Mouse (Mus musculus) neural tube, embryonic 12.5 days (tissue): Measurements from ENCODE around the gene Pygl. TPM values are rescaled to one million over a fixed set of nuclear protein-coding genes. Genes with fewer than 3 reads are reported as not detected.

ENCODE experiments used
- ATAC-seq: fragments of 200-750 bp; cut with Nextera tagmentation; 2 replicates; pipeline ENCODE4 v1.8.0; 2017; ENCODE audit warnings: low read depth, mild to moderate bottlenecking, moderate TSS enrichment, moderate library complexity; ENCODE audit not compliant: low FRiP score
- H3K27ac ChIP-seq: fragments of 300-500 bp; sonication (generic); 2 replicates; pipeline ENCODE4 v1.5.1; 2016
- H3K27me3 ChIP-seq: fragments of 300-500 bp; sonication (generic); replicated peaks from 2 replicates; pipeline ENCODE4 v1.6.1; 2016; ENCODE audit warnings: mild to moderate bottlenecking
- H3K36me3 ChIP-seq: fragments of 300-500 bp; sonication (generic); 2 replicates; pipeline ENCODE4 v1.6.1; 2016; ENCODE audit warnings: mild to moderate bottlenecking
- H3K4me1 ChIP-seq: fragments of 300-500 bp; sonication (generic); 2 replicates; pipeline ENCODE4 v1.6.1; 2016
- H3K4me2 ChIP-seq: fragments of 300-500 bp; sonication (generic); replicated peaks from 2 replicates; pipeline ENCODE4 v1.6.1; 2016; ENCODE audit warnings: mild to moderate bottlenecking
- H3K4me3 ChIP-seq: fragments of 300-500 bp; sonication (generic); 2 replicates; pipeline ENCODE4 v1.5.1; 2016
- H3K9ac ChIP-seq: fragments of 300-500 bp; sonication (generic); 2 replicates; pipeline ENCODE4 v1.6.1; 2016; ENCODE audit warnings: mild to moderate bottlenecking
- H3K9me3 ChIP-seq: fragments of 300-500 bp; sonication (generic); 2 replicates; pipeline ENCODE4 v1.6.1; 2016; ENCODE audit warnings: mild to moderate bottlenecking
- WGBS: fragments of 180-500 bp; shearing (Covaris S2); methylation state at CpG from one replicate; pipeline ENCODE4 v1.1.7; 2016; 5-methylcytosine and 5-hydroxymethylcytosine counted together
- polyA plus RNA-seq: library from polyadenylated mRNA; unstranded; fragments of >200 nt; fragmentation: Nextera tagmentation; extraction: Ambion mirVana; gene quantifications from 2 replicates; pipeline ENCODE4 v1.2.1, GENCODE M21; 2016

Pygl gene
- polyA plus RNA-seq, 1 experiment from 2014 or later = 5.3 TPM

- Histone ChIP-seq H3K4me1 (peaks cover 9% of the 10 kb centered on the region; the same call in 1 of the 2 replicates), H3K4me3 (no peak overlapping the region), H3K4me2 (no peak overlapping the region), H3K27me3 (no peaks in the 10 kb centered on the region), H3K27ac (peak overlapping the region; percentile 42; the same call in 1 of the 2 replicates), H3K9ac (no peak overlapping the region), H3K9me3 (no peaks in the 10 kb centered on the region), H3K36me3 (no peaks in the 10 kb centered on the region)
- peak; percentile 50; the same call in 1 of the 2 replicates for ATAC-seq
- 46% methylated on average over 15 of the region's 15 CpGs for WGBS
Measured at GRCm38 (mm10) chr12:70247683-70248474, 16.6 kb upstream of the Pygl start.

DNA sequence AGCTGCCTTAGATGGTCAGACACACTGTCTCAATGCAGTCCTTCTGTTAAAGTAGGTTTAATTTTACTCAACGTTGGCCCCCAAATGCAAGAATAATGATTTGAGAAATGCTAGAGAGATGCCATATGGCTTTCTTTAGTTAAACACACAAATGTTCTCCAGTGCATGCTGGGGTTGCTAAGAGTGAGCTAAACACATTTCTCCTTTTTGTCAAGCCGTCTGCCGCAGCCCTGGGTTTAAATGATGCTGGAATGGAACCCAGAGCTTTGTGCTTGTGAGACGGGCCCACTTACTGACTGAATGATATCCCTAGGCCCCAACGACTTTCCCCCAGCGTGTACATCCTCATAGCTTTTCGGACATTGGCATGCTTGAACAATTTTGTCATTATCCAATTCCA, 11.3 kb upstream of the Pygl start:
- H3K9ac ChIP-seq = no peak overlapping the region
- no peak overlapping the region for H3K27ac ChIP-seq
- no peaks in the 10 kb centered on the region for H3K9me3 ChIP-seq
- H3K36me3 ChIP-seq = no peaks in the 10 kb centered on the region
- 85% methylated on average over 7 of the region's 7 CpGs for WGBS
- H3K4me3 ChIP-seq = no peak overlapping the region
- H3K4me2 ChIP-seq = no peak overlapping the region
- no peaks in the 10 kb centered on the region for H3K27me3 ChIP-seq
- peaks cover 4% of the 10 kb centered on the region; the same call in 1 of the 2 replicates for H3K4me1 ChIP-seq
- ATAC-seq = no peak

DNA sequence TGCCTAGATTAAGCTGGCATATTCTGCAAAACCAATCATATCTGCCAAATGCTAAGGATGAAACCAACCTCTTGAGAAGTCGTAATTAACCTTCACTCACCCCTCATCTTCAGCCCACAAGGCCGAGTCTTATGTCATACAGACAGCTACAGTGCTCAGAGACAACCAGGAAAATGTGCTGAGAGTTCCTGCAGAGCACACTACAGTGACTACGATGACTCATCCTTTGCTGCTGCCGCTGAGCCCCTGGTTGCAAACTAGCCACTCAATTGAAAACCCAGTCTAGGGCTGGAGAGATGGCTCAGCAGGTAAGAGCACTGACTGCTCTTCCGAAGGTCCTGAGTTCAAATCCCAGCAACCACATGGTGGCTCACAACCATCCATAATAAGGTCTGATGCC, 8.5 kb upstream of the Pygl start:
- WGBS = 74% methylated on average over 5 of the region's 5 CpGs
- Histone ChIP-seq H3K27ac (no peak overlapping the region), H3K4me2 (no peak overlapping the region), H3K27me3 (no peaks in the 10 kb centered on the region), H3K36me3 (no peaks in the 10 kb centered on the region), H3K9me3 (no peaks in the 10 kb centered on the region), H3K9ac (no peak overlapping the region), H3K4me1 (0 out of 2 replicates have a peak, but pooled peaks cover 3% of the 10 kb centered on the region), H3K4me3 (no peak overlapping the region)
- no peak for ATAC-seq

DNA sequence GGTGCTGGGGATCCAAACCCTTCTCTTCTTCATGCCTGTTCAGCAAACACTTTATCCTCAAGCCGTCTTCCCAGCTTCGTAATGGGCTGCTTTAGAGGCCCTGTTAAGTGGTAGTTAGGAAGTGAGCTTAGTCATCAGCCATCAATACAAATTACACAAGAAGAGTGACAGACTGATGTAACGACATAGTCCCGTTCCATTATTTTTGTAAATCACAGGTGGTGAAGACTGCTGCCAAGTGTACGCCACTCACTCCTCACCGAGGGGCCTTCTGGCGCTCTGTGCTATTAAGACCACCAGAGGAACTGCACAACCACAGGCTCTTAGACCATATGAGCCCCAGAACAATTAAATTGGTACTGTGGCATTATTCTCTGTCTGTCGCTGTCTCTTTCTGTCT, 7.3 kb upstream of the Pygl start:
- Histone ChIP-seq H3K27ac (no peak overlapping the region), H3K4me3 (no peak overlapping the region), H3K27me3 (no peaks in the 10 kb centered on the region), H3K36me3 (no peaks in the 10 kb centered on the region), H3K4me1 (0 out of 2 replicates have a peak, but pooled peaks cover 3% of the 10 kb centered on the region), H3K9me3 (no peaks in the 10 kb centered on the region), H3K4me2 (no peak overlapping the region), H3K9ac (no peak overlapping the region)
- ATAC-seq = no peak
- WGBS = 55% methylated on average over 8 of the region's 8 CpGs

DNA sequence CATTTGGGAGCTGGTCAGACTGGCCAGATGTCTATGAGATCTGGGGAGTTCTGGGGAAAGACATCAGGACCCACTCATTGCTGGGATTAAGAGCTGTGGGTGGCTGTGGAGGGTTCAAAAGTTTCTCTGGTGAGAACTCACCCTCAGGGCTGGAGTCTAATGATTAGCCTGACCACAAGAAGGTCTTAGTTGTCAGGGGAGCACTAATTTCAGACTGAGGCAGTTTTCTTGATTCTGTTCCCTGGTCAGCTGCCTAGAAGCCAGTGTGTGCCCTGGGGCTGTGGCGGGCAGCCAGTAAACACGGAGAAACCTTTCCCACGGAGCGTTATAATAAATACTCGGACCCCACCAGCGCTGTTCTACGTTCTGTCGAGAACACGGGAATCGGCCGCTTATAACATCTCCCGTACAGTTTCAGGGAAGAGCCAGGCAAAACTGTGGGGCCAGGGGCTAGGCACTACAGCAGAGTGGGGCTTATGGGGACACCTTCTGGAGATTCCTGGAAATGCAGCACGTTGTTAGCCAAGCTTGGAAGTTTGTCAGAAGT, 3.7 kb upstream of the Pygl start:
- Histone ChIP-seq H3K4me1 (0 out of 2 replicates have a peak, but pooled peaks cover 3% of the 10 kb centered on the region), H3K27ac (no peak overlapping the region), H3K27me3 (no peaks in the 10 kb centered on the region), H3K4me3 (0 out of 2 replicates have a peak overlapping the region, but pooled peaks have one; percentile 2), H3K4me2 (peak overlapping the region; percentile 58), H3K36me3 (no peaks in the 10 kb centered on the region), H3K9ac (no peak overlapping the region), H3K9me3 (no peaks in the 10 kb centered on the region)
- WGBS = 8% methylated on average over 13 of the region's 13 CpGs
- peak; percentile 80 for ATAC-seq

GRCm38 (mm10) chr12:70234411-70234810, 3.1 kb upstream of the Pygl start:
- no peak overlapping the region for H3K4me3 ChIP-seq
- no peaks in the 10 kb centered on the region for H3K27me3 ChIP-seq
- peak; percentile 74; the same call in 1 of the 2 replicates for ATAC-seq
- H3K4me2 ChIP-seq = no peak overlapping the region
- H3K4me1 ChIP-seq = 0 out of 2 replicates have a peak, but pooled peaks cover 3% of the 10 kb centered on the region
- 28% methylated on average over 6 of the region's 6 CpGs for WGBS
- no peak overlapping the region for H3K9ac ChIP-seq
- H3K9me3 ChIP-seq = no peaks in the 10 kb centered on the region
- H3K36me3 ChIP-seq = no peaks in the 10 kb centered on the region
- no peak overlapping the region for H3K27ac ChIP-seq

DNA sequence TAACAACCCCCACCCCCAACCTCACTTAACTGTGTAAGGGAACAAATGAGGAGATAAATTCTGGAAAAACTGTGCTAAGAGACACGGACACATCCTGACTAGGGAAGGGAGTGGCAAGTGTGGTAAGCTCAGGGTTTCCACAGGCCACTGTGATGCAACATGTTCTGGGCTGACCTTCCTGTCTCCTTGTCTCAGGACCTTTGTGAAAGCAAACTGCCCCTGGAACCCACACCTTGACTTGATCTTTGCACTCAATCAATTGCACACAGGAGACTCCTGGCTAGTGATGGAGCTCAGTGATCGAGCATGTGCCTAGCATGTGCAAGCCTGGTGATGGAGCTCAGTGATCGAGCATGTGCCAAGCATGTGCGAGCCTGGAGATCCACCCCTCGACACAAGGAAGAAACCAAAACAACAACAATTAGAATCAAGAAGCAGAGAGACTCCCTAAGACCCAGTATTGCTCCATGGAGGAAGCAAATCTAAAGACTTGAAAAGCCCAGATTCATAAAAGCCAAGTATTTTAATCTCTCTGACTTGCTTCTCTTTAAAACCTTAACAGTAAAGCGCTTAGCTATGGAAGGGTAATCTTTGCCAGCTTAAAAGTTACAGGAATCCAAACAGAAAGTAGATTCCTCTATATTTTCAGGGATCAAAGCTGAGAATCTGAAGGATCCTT, 2.5 kb upstream of the Pygl start:
- no peak overlapping the region for H3K4me3 ChIP-seq
- 0 out of 2 replicates have a peak, but pooled peaks cover 3% of the 10 kb centered on the region for H3K4me1 ChIP-seq
- ATAC-seq = no peak
- H3K27ac ChIP-seq = no peak overlapping the region
- no peaks in the 10 kb centered on the region for H3K27me3 ChIP-seq
- no peak overlapping the region for H3K4me2 ChIP-seq
- H3K9ac ChIP-seq = no peak overlapping the region
- 92% methylated on average over 6 of the region's 6 CpGs for WGBS
- no peaks in the 10 kb centered on the region for H3K9me3 ChIP-seq
- no peaks in the 10 kb centered on the region for H3K36me3 ChIP-seq

- no peaks in the 10 kb centered on the region for H3K9me3 ChIP-seq
- no peaks in the 10 kb centered on the region for H3K36me3 ChIP-seq
- H3K27ac ChIP-seq = no peak overlapping the region
- H3K9ac ChIP-seq = no peak overlapping the region
- H3K4me3 ChIP-seq = no peak overlapping the region
- H3K27me3 ChIP-seq = no peaks in the 10 kb centered on the region
- ATAC-seq = no peak
- 50% methylated on average over 5 of the region's 5 CpGs for WGBS
- peaks cover 9% of the 10 kb centered on the region for H3K4me1 ChIP-seq
- H3K4me2 ChIP-seq = no peak overlapping the region
Measured at GRCm38 (mm10) chr12:70232020-70232544, 794 bp upstream of the Pygl start.

DNA sequence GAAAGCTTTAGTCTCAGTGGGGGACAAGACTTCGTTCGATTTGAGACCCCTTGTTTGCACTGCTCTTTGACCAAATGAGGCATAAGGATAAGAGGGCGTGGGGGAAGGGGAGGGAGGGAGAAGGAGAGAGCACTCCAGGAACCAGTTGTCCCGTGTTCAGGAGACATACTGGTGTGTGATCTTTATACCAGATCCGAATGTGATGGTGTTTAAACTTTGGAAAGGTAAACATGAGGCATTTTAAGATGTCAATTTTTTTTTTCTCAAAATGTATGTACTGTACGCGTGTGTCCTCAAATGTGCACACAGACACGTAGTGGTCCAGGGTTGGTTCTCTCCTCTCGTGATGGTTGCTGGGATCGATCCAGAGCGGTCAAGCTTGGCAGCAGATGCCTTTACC, 3.1 kb downstream of the Pygl start:
- no peak overlapping the region for H3K9ac ChIP-seq
- peak overlapping the region; percentile 93; the same call in 1 of the 2 replicates for H3K4me2 ChIP-seq
- H3K4me3 ChIP-seq = no peak overlapping the region
- 0 out of 2 replicates have a peak, but pooled peaks cover 5% of the 10 kb centered on the region for H3K27me3 ChIP-seq
- no peak for ATAC-seq
- peaks cover 14% of the 10 kb centered on the region for H3K4me1 ChIP-seq
- H3K27ac ChIP-seq = no peak overlapping the region
- no peaks in the 10 kb centered on the region for H3K36me3 ChIP-seq
- no peaks in the 10 kb centered on the region for H3K9me3 ChIP-seq
- WGBS = 67% methylated on average over 11 of the region's 11 CpGs

DNA sequence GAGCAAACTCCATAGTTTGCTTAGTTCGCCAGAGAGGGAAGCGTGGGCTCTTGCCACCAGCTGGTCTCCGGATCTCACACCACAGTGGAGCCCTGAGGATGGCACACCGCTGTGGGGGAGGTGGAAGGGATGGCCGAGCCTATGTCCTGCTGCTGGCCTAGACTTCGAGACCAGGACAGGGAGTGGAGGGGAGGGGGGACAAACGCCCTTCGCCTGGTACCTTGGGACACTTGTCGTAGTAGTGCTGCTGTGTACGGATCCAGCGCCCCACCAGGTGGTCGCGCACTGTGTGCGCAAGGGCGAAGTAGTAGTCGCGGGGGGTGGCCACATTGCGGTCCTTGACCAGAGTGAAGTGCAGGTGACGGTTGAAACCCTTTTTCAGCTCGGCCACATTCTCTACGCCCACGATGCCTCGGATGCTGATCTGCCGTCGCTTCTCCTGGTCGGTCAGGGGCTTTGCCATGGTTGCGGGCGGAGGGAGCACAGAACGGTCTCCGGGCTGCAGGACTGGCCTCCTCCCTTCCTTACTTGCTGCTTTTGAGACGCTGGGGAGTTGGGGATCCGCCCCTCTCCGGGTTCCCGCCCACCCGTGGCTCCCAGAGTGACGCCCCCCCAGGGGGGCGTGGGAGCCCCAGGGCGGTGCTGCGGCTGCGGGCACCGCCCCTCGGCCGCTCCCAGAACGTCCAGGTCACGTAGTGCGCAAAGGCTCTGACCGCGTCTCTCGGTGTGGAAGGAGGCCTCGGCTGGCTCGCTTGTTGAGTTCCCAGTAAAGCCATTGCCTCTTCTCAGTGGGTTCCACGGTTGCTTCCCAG, 4.0 kb downstream of the Pygl start:
- H3K36me3 ChIP-seq = no peaks in the 10 kb centered on the region
- 2% methylated on average over 52 of the region's 52 CpGs for WGBS
- ATAC-seq = peak; percentile 73
- H3K9ac ChIP-seq = peak overlapping the region; percentile 51
- H3K27ac ChIP-seq = no peak overlapping the region
- H3K9me3 ChIP-seq = no peaks in the 10 kb centered on the region
- H3K4me3 ChIP-seq = peak overlapping the region; percentile 42
- H3K27me3 ChIP-seq = 0 out of 2 replicates have a peak, but pooled peaks cover 5% of the 10 kb centered on the region
- H3K4me2 ChIP-seq = peak overlapping the region; percentile 93
- H3K4me1 ChIP-seq = peaks cover 14% of the 10 kb centered on the region

DNA sequence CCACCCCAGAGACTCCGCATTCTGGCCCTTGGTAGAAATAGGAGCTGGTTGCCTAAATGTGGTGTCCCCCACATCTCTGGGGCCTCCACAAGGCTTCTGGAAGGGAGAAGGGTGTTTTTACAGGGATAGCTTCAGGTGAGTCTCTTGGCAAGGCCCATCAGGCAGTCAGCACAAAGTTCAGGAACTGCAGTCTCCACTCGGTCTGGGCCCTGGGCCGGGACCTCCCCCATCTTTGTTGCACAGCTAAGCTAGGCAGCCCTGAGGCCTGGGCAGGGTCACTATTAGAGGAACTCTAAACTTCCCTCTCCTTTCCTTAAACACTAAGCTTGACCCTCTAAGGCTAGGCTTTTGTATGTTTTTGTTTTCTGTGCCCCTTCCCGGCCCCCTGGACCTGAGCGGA, 4.6 kb downstream of the Pygl start:
- H3K9ac ChIP-seq = no peak overlapping the region
- H3K4me1 ChIP-seq = peaks cover 14% of the 10 kb centered on the region
- peak overlapping the region; percentile 93 for H3K4me2 ChIP-seq
- 33% methylated on average over 5 of the region's 5 CpGs for WGBS
- no peaks in the 10 kb centered on the region for H3K36me3 ChIP-seq
- ATAC-seq = no peak
- peak overlapping the region; percentile 42; the same call in 1 of the 2 replicates for H3K4me3 ChIP-seq
- H3K27me3 ChIP-seq = 0 out of 2 replicates have a peak, but pooled peaks cover 5% of the 10 kb centered on the region
- no peak overlapping the region for H3K27ac ChIP-seq
- no peaks in the 10 kb centered on the region for H3K9me3 ChIP-seq
